Mouse (Mus musculus) MEL (cell line): Measurements from ENCODE around the gene Gpr180.

Source experiments
- CTCF ChIP-seq, 3 experiments: IDR thresholded peaks in 2 of 3; conservative IDR thresholded peaks in 1 of 3; 2 replicates each; pipeline ENCODE4 v1.5.1; 2011 to 2012; ENCODE audit warnings: low read length in 3 of 3, low read depth in 2 of 3, mild to moderate bottlenecking in 2 of 3, improper control_type of control experiment in 1 of 3, inconsistent platforms in 1 of 3, mixed read lengths in 1 of 3, moderate library complexity in 1 of 3; ENCODE audit not compliant: control insufficient read depth in 1 of 3, insufficient read depth in 1 of 3, poor library complexity in 1 of 3, severe bottlenecking in 1 of 3
- ELF1 ChIP-seq: IDR thresholded peaks from 2 replicates; pipeline ENCODE4 v1.6.1; 2014; ENCODE audit warnings: low read depth, mild to moderate bottlenecking, inconsistent platforms, low read length, improper control_type of control experiment, moderate library complexity
- GABPA ChIP-seq: IDR thresholded peaks from 2 replicates; pipeline ENCODE4 v1.6.1; 2012; ENCODE audit warnings: low read depth, mild to moderate bottlenecking, inconsistent platforms, low read length, improper control_type of control experiment, moderate library complexity
- GATA1 ChIP-seq: IDR thresholded peaks from 2 replicates; pipeline ENCODE4 v1.6.1; 2011; ENCODE audit warnings: low read depth, low read length, improper control_type of control experiment
- POLR2A ChIP-seq, 2 experiments: IDR thresholded peaks; 2 replicates each; pipeline ENCODE4 v1.6.1; 2011 to 2012; ENCODE audit warnings: low read length in 2 of 2, mild to moderate bottlenecking in 2 of 2, control low read depth in 1 of 2, improper control_type of control experiment in 1 of 2, low read depth in 1 of 2, moderate library complexity in 1 of 2; ENCODE audit not compliant: control insufficient read depth in 1 of 2, insufficient read depth in 1 of 2, poor library complexity in 1 of 2
- POLR2AphosphoS2 ChIP-seq: IDR thresholded peaks from 2 replicates; pipeline ENCODE4 v1.6.1; 2011; ENCODE audit warnings: low read length, improper control_type of control experiment
- RAD21 ChIP-seq: IDR thresholded peaks from 2 replicates; pipeline ENCODE4 v1.6.1; 2011; ENCODE audit warnings: mild to moderate bottlenecking, low read depth, low read length, improper control_type of control experiment
- RCOR1 ChIP-seq: IDR thresholded peaks from 2 replicates; pipeline ENCODE4 v1.6.1; 2012; ENCODE audit warnings: low read depth, mild to moderate bottlenecking, inconsistent platforms, low read length, improper control_type of control experiment
- USF1 ChIP-seq: IDR thresholded peaks from 2 replicates; pipeline ENCODE4 v1.6.1; 2014; ENCODE audit warnings: low read depth, mild to moderate bottlenecking, inconsistent platforms, low read length, improper control_type of control experiment, moderate library complexity
- ZC3H11A ChIP-seq: IDR thresholded peaks from 2 replicates; pipeline ENCODE4 v1.6.1; 2012; ENCODE audit warnings: low read depth, mild to moderate bottlenecking, inconsistent platforms, low read length, improper control_type of control experiment

DNA sequence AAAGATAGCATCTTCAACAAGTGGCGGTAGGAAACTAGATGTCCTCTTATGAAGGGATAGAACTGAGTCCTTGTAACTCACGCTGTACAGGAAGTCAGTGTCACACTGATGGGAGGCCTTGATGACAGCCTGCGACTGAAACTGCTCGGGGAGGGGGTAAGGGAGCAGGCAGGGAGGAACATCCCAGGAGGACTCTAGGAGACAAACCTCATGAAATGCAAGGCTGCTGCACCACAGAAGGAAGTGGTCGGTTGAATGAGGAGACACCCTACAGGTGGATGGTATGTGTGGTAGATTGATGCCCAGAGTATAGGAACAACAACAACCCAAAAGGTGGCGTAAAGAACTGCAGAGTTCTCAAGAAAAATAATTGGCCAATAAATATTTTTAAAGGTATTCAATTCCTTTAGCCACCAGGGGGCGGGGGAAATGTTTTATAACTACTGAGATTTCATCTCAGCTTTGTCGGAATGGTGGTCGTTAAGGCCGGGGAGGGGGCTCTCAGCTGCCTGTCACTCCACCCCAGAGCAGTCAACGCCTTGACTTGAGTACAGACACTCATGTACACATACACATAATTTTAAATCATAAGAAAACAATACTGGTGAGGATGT lies 36.7 kb downstream of the Gpr180 start:
- peak in 1 of 3 experiments; percentile 11; a peak in 1 of 6 replicates for TF ChIP-seq CTCF (IDR thresholded peaks at IDR 0.05 in 2 of 3, conservative IDR thresholded peaks at IDR 0.05 in 1 of 3; ENCODE audit: control insufficient read depth in 1 of 3, insufficient read depth in 1 of 3, low read depth in 2 of 3, low read length in 3 of 3, poor library complexity in 1 of 3, severe bottlenecking in 1 of 3)
- no peak for TF ChIP-seq GABPA
- TF ChIP-seq RCOR1, result no peak
- TF ChIP-seq GATA1, result no peak
- no peak for TF ChIP-seq ZC3H11A
- no peak for TF ChIP-seq USF1
- no peak for TF ChIP-seq POLR2AphosphoS2
- TF ChIP-seq RAD21, result no peak; the same call in 1 of the 2 replicates
- TF ChIP-seq POLR2A (IDR thresholded peaks at IDR 0.05; ENCODE audit: control insufficient read depth in 1 of 2, insufficient read depth in 1 of 2, low read depth in 1 of 2, low read length in 2 of 2, poor library complexity in 1 of 2), result no peak
- TF ChIP-seq ELF1, result no peak
